ENCODE assay signal across 26 mouse cellular contexts in the genomic region with DNA sequence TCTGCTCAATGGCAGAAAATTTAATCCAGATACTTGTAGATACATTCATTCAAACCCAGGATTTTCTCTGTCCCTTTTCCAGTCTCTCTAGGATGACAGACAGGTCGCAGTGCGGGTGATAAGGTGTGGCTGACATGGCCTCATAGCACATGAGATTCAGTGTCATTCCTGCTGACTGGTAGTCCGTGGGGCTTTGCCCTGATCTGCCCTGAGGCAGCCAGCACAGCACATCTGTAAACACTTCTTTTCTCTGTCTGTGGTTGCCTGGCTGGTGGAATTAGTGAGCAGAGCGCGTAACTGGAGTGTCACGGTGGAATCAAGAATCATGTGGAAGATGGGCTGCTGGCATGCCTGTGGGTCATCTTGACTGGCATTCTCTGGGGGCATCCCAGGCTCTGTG.
"Had no signal": no experiment of that assay in that cellular context is flagged by ENCODE, and none has a peak within 500 bp of the region (broad histone marks: within the 10 kb centered on the region; RNA-seq: fewer than 3 reads in every experiment).

No protein-coding gene starts in this region.

- DNase-seq: gastrocnemius, postnatal 14 days; gastrocnemius, postnatal 36 days; heart, adult 11 months; heart, adult 2 months; heart, postnatal 14 days; heart, postnatal 36 days; kidney, adult 11 months; kidney, adult 2 months; kidney, adult 9 months; kidney, postnatal 25 days; kidney, postnatal 4 days; layer of hippocampus, postnatal 36 days; left cerebral cortex, postnatal 4 days had no signal

- H3K9ac ChIP-seq: heart, embryonic 13.5 days; heart, embryonic 15.5 days; hindbrain, embryonic 13.5 days; hindbrain, embryonic 15.5 days; kidney, embryonic 15.5 days; limb, embryonic 13.5 days; limb, embryonic 15.5 days; liver, embryonic 12.5 days had no signal

- H3K4me2 ChIP-seq: heart, embryonic 11.5 days; heart, embryonic 13.5 days; heart, embryonic 15.5 days; hindbrain, embryonic 13.5 days; hindbrain, embryonic 15.5 days; kidney, embryonic 15.5 days; limb, embryonic 13.5 days; limb, embryonic 15.5 days; liver, embryonic 12.5 days had no signal

- H3K4me3 ChIP-seq: heart, adult 2 months; heart, embryonic 13.5 days; heart, embryonic 15.5 days; hindbrain, embryonic 13.5 days; hindbrain, embryonic 15.5 days; kidney, embryonic 15.5 days; layer of hippocampus, adult 2 months; limb, embryonic 13.5 days; limb, embryonic 15.5 days; liver, embryonic 12.5 days had no signal

- H3K27ac ChIP-seq: heart, adult 2 months; heart, embryonic 13.5 days; heart, embryonic 15.5 days; hindbrain, embryonic 13.5 days; hindbrain, embryonic 15.5 days; hindbrain, postnatal 0 days; kidney, embryonic 15.5 days; kidney, postnatal 0 days; layer of hippocampus, adult 2 months; limb, embryonic 13.5 days; limb, embryonic 15.5 days; liver, embryonic 12.5 days had no signal

- ATAC-seq: intestine, embryonic 16.5 days; liver, embryonic 12.5 days had no signal

- H3K9me3 ChIP-seq: heart, embryonic 13.5 days; heart, embryonic 15.5 days; hindbrain, embryonic 13.5 days; hindbrain, embryonic 15.5 days; kidney, embryonic 15.5 days; limb, embryonic 13.5 days; limb, embryonic 15.5 days; liver, embryonic 12.5 days had no signal

- H3K27me3 ChIP-seq: heart, embryonic 13.5 days; heart, embryonic 15.5 days; hindbrain, embryonic 13.5 days; hindbrain, embryonic 15.5 days; kidney, embryonic 15.5 days; limb, embryonic 13.5 days; limb, embryonic 15.5 days; liver, embryonic 12.5 days had no signal

- H3K4me1 ChIP-seq: hindbrain, embryonic 13.5 days; hindbrain, embryonic 15.5 days; kidney, embryonic 15.5 days; limb, embryonic 15.5 days had no signal
